Mouse (Mus musculus) adrenal gland, adult 2 months (tissue): Measurements from ENCODE around the gene Tnfrsf13b. TPM values are rescaled to one million over a fixed set of nuclear protein-coding genes. Genes with fewer than 3 reads are reported as not detected.

Experiments
- DNase-seq: peaks from one replicate; pipeline ENCODE4 v3.0.0; 2021
- long read RNA-seq: library from polyadenylated mRNA; stranded (forward); transcript quantifications from one replicate; pipeline ENCODE4 v2.0.0, GENCODE M21; 2021
- polyA plus RNA-seq: library from polyadenylated mRNA; depleted of rRNA; stranded (reverse); fragments of >200 nt; gene quantifications from 2 replicates; pipeline ENCODE4 v1.2.3, GENCODE M21; 2012; rRNA removed
- total RNA-seq, 2 experiments: library from RNA; stranded (reverse); gene quantifications; 2 replicates each; pipeline ENCODE4 v1.2.3; 2021

The Tnfrsf13b gene
- total RNA-seq, result under 1 TPM; 0.40 to 0.83 TPM
- 3.5 and 4.5 TPM in 2 replicates for polyA plus RNA-seq
- long read RNA-seq, partial matches to known transcripts, result 0 of 3 reads
- long read RNA-seq, other reads (novel, unspliced or antisense), result 0 of 3 reads

DNA sequence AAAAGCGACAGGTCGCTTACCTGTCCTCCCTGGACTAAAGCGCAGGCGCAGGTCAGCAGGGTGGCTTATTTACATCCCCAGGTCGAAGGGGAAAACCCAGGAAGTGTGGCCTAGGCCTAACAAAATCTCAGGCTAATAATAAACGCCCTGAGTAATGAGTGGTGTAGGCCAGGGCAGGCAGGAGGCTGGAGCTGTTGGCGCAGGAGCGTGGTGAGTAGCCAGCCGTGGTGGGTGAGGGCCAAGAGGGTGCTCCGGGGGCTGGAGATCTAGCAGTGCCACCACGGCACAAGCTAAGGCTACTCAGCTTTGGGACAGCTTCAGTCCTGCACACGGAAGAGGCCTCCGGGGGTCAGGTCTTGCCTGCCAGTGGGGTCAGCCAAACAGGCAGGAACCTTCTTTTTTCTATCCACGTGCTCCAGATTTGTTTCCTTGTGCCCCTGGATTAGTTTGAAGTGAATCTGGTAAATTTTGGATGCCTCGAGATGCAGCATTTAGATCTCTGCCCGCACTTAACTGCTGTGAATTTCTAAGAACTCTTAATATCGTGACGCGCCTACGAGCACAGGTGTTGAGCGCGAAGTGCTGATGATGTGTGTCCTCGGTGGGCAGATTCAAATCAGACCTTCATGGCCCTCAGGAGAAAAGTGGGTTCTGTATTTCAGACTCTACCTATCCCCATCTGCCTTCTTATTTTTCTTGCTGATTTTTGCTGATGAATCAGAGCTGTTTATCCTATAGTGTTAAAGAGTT lies at the start of gene Tnfrsf13b:
Tnfrsf13b (plus strand) TSS at position 150 of the 750 bp plus-strand sequence.
- no peak for DNase-seq

GRCm38 (mm10) chr11:61081624-61082023 lies 44.9 kb upstream of the Tnfrsf13b start:
- no peak for DNase-seq

DNA sequence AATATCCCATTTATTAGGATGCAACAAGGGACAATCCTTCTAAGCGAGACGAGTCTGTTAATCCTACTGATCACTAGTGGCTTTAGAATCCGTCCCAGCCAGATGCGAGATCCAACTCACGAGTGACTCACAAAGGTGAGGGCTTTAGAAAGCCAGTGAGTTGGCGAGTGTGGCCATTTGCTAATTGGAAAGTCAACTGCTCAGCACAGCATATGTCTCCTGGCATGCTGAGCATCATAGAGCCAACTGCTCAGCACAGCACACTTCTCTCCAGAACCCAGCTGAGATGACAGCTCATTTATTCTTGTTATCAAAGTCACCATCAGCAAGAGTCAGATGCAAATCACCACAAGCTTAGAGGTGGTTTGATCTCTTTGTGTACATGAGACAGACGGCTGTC lies 36.4 kb upstream of the Tnfrsf13b start:
- DNase-seq, result no peak

- no peak for DNase-seq
These were observed 35.4 kb upstream of the Tnfrsf13b start for GRCm38 (mm10) chr11:61091192-61091591.

DNA sequence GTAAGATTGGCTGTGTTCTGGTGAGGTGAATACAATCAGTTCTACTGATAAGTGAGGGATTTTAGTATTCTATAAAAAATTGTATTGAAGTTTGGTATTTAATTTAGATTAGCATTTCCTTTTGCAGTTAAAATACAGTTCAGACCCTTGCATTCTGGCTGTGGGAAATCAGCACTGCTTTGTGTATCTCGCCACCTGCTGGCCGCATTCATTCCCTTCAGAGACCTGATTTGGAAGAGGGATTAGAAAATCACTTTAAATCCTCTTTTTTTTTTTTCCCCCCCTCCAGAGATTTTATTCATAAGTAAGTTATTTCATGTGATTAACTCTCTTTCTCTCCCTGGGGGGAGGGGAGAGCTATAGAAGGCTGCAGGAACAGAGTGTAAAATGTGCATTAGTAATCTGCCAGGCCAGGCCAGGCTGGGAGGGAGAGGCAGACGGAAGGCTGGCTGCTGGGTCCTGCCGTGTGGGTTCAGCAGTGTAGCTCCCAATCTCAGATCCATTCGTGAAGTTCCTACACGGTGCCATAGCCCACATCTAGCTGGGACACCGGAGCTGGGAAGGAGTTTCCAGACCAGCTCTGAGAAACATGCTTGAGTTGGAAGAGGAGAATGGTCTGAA lies 34.8 kb upstream of the Tnfrsf13b start:
- DNase-seq, result peak; percentile 59

DNA sequence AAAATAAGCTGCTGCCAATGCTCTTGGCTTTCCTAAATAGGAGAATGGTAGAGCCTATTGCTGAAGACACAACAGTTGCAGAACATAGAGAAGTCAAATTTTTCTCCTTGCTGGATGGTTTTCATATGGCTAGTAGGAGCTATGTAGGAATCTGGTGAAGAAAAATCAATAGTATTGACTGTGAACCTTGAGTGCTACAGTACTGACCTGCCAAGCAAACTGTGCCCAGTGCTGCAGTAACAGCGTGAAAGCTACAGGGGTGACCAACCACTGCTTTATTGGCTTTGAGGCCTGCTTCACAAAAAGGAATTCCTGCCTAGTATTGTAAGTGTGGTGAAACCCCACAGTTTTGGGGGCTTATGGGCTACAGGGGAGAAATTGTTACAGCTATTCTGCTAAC lies 28.5 kb upstream of the Tnfrsf13b start:
- DNase-seq, result no peak

DNA sequence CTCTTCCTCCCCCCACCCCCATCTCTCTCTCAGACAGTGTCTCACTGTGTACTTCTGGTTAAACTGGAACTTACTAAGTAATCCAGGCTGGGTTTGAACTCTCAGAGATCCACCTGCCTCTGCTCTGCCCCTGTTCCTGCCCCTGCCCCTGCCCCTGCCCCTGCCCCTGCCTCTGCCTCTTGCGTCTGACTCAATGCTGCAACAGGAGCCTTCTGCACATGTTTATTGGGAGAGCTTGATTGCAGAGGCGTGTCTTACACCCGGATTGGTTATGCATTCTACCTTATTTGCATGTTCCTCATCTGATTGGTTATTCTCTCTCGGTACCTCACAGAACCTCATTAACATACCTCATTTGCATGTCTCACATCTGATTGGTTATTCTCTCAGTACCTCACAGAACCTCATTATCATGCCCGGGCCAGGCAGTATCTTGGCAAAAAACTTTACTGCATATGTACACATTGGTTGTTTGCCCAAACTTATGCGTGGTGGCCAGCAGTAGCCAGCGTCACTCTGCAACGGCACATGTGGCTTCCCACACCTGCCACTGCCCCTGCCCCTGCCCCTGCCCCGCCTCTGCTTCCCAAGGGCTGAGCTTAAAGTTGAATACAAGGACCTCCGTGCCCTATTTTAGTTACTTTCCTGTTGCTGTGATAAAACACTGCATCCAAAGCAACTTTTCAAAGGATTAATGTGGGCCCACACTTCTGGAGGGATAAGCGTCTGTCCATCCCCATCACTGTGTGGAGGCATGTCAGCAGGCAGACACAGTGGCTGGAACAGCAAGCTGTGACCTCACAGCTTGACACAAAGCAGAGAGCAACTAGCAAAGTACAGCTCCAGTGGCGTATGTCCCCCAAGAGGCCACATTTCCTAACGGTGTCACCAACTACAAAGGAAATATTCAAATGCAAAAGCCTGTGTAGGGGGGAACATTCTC lies 23.9 kb upstream of the Tnfrsf13b start:
- no peak for DNase-seq

DNA sequence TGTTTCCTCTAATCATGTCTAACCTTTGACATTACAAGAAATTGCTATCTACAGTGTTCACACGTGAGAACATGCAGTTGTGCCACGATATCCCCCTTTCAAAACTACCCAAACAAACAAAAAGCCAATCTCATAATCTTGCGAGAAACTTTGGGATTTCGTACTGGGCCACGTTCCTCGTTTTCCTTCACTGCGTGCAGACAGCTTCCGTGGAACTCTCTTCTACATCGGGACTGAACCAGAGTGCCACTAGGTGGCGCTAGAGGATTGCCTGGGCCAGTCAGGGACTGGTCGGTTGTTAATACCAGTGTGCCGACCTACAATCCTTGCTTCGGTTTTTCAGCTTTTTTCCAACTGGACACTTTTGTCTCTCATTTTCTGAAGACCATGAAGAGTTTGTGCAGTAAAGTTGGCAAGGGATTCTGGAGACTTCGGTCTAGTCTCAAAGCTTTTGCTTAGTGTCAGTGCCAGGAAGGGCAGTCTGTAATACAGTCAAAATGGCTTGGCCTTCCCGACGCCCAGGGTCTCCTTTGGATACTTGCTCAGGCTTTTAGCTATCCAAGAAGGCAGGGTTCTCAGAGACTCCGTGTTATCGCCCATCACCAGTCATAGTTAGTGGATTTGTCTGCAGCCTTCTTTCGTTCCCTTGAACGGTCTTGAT lies 22.2 kb upstream of the Tnfrsf13b start:
- DNase-seq, result peak; percentile 87

DNA sequence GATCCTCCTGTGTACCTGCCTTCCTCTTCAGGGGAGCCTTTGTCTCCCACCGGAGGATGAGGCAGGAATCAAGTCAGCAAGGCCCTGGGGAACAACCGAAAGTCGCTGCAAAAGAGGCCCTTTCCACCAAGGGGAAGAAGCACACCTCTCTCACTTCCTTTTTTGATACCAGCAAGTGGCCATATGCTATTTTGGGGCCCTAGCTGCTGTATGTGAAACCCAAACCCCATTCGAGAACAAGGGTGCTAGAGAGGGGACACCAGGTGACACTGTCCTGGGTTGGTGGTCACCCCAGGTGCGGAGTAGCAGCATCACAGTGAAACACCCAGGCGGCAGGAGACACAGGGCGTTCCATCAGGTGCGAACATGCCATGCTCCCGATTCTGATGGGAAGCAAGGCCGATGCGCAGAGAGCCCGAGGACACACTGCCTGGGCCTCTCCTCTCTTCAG lies 17.6 kb upstream of the Tnfrsf13b start:
- no peak for DNase-seq

DNA sequence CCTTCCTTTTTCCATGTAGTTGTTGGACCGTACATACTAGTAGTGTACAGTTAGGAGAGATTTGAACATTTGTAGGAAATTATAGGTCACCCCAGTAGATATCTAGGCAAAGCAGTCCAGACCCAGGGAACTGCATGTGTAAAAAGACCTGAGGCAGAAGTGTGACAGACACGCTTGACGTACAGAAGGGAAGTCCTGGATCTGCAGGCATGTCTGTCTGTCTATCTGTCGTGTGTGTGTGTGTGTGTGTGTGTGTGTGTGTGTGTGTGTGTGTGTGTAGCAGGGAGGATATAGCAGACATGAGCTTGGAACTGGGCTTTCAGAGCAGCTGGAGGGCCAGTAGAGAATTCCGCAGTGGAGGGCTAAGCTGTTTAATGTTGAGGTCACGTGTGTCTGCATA lies 16.8 kb upstream of the Tnfrsf13b start:
- DNase-seq, result no peak

- DNase-seq, result no peak
These were observed 16.4 kb upstream of the Tnfrsf13b start for GRCm38 (mm10) chr11:61110113-61110512.

DNA sequence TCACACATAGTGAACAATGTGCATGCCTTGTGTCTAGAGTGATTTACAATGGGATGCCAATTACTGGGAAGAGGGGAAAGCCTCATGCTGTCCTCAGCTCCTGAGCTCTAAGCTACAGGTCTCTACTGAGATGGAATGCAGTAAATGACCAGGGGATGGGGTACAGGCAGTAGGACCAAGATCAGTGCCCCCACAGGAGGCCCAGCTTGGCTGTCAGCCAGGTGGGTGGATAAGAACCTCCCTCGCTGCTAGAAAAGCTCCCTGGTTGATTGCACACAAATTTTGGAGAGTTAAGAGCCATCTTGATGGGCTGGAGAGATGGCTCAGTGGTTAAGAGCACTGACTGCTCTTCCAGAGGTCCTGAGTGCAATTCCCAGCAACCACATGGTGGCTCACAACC lies 15.6 kb upstream of the Tnfrsf13b start:
- no peak for DNase-seq

GRCm38 (mm10) chr11:61111472-61111871 lies 15.1 kb upstream of the Tnfrsf13b start:
- DNase-seq, result no peak

- DNase-seq, result no peak
These were observed 14.1 kb upstream of the Tnfrsf13b start for GRCm38 (mm10) chr11:61112323-61112995.

GRCm38 (mm10) chr11:61116226-61116625 lies 10.3 kb upstream of the Tnfrsf13b start:
- DNase-seq, result no peak

DNA sequence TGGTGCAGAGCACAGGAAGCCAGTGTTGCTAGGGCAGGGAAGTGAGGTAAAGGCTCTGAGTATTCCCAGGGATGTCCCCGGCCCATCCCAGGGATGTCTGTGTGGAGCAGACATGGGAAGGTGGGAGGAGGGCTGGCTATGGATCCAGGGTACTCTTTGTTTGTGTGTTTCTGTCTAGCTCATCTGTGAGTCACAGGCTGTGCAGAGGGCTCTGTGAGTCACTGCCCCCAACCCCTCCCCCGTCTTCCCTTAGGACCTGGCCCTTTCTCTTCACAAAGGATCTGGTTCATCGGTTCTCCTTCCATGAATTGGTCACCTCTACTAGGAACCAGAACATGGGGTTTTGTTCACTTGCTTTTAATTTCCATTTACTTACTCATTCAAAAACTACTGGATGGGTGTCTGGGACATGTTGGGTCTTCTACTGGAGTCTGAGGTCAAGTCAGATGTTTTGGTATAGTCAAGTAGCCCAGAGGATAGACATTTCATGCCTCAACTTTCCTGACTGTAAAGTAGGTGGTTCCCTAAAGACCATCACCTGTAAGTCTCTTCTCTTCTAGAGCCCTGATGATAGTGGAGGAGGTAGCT lies 6.5 kb upstream of the Tnfrsf13b start:
- peak; percentile 34 for DNase-seq

DNA sequence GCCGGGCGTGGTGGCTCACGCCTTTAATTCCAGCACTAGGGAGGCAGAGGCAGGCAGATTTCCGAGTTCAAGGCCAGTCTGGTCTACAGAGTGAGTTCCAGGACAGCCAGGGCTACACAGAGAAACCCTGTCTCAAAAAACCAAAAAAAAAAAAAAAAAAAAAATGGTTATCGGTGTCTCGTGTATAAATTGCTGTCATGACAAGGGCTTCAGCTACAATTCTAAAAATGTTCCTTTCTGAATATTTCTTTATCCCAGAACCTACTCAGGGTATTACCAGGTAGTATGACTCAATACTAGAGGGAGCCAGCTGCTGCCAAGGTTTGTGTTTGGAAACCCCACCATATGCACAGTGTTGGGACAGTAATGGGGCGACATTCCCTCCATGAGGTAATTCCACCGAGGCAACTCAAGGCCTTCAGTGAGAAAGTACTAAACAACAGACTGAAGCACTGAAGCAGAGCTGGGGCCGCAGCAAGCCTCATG lies 4.2 kb upstream of the Tnfrsf13b start:
- no peak for DNase-seq

DNA sequence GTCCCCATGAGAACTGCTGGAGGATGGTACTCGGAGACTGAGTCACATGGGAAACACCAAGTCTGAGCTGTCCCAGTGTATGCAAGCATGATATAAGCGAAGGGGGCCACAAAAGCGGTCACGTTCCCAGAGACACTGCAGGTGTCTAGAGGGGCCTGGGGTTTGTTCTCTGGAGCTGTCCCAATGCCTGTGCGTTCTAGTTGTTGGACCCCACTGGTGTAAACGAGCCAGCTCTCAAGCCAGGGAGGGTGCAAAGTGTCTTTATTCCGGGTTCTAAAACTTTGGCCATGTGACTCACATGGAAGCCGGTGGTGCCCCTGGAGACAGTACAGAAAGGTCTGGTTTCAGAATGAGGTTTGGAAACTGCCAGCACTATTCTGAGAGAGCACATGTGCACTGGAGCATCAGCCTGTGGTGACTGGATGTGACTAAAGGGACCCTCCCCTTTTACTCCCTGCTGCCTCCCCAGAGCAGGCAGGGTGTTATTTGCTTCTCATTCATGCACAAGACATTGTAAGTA lies 3.7 kb upstream of the Tnfrsf13b start:
- DNase-seq, result no peak

DNA sequence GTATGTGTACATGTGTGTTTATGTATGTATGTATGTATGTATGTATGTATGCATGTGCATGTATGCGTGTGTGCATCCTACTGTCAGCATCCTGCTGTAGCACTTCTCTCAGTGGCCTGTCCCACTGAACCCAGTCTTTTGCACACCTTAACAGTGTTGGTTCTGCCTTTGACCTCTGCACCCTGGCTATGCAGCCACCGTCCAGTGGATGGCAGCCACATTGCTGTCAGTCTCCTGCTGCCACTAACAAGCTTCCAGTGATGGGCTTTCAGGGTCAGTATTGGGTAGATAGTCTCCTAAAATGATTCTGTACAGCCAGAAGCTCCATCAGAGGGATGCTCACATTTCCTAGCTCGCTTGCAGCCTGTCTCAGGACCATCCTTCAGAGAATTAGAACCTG lies 2.7 kb upstream of the Tnfrsf13b start:
- DNase-seq, result no peak

DNA sequence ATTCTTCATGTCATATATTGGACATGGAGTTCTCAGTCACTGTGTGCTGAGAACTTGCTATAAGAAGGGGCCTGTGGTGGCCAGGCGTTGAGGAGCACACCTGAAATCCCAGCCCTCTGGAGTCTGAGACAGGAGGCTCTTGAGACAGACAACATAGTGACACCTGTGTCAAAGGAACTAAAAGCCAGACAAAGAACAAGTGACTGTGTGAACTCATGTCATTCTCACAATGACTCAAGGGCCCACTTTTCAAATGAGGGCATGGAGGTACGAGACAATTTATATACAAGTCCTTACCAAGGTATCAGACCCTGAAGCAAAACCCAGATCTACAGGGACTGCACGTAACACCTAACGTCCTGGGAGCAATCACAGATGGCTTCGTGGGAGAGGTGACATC lies 585 bp upstream of the Tnfrsf13b start:
- DNase-seq, result no peak
